Mouse (Mus musculus) limb, embryonic 12.5 days (tissue): Measurements from ENCODE around the gene Olfr1490. TPM values are rescaled to one million over a fixed set of nuclear protein-coding genes. Genes with fewer than 3 reads are reported as not detected.
"Not testable (repeated sequence)": the region's sequence is repeated elsewhere in the genome, so short reads cannot be mapped to it uniquely, and the experiment has no call there.

ENCODE experiments used
- ATAC-seq: fragments of 200-750 bp; cut with Nextera tagmentation; 2 replicates; pipeline ENCODE4 v1.8.0; 2017; ENCODE audit warnings: low read depth, moderate TSS enrichment; ENCODE audit not compliant: insufficient number of reproducible peaks, insufficient read depth, low FRiP score, low TSS enrichment
- H3K27ac ChIP-seq: fragments of 300-500 bp; sonication (generic); 2 replicates; pipeline ENCODE4 v1.5.1; 2016; ENCODE audit warnings: mild to moderate bottlenecking, moderate library complexity
- H3K27me3 ChIP-seq: fragments of 300-500 bp; sonication (generic); 2 replicates; pipeline ENCODE4 v1.6.1; 2016; ENCODE audit warnings: mild to moderate bottlenecking, moderate library complexity
- H3K36me3 ChIP-seq: fragments of 300-500 bp; sonication (generic); 2 replicates; pipeline ENCODE4 v1.6.1; 2016; ENCODE audit warnings: mild to moderate bottlenecking, moderate library complexity
- H3K4me1 ChIP-seq: fragments of 300-500 bp; sonication (generic); replicated peaks from 2 replicates; pipeline ENCODE4 v1.6.1; 2016
- H3K4me2 ChIP-seq: fragments of 300-500 bp; sonication (generic); 2 replicates; pipeline ENCODE4 v1.6.1; 2016; ENCODE audit warnings: mild to moderate bottlenecking, moderate library complexity
- H3K4me3 ChIP-seq: fragments of 300-500 bp; sonication (generic); replicated peaks from 2 replicates; pipeline ENCODE4 v1.5.1; 2016; ENCODE audit warnings: mild to moderate bottlenecking
- H3K9ac ChIP-seq: fragments of 300-500 bp; sonication (generic); replicated peaks from 2 replicates; pipeline ENCODE4 v1.6.1; 2016; ENCODE audit warnings: mild to moderate bottlenecking, moderate library complexity
- H3K9me3 ChIP-seq: fragments of 300-500 bp; sonication (generic); 2 replicates; pipeline ENCODE4 v1.6.1; 2016; ENCODE audit warnings: mild to moderate bottlenecking, moderate library complexity
- WGBS: fragments of 180-500 bp; shearing (Covaris S2); methylation state at CpG from one replicate; pipeline ENCODE4 v1.1.7; 2016; 5-methylcytosine and 5-hydroxymethylcytosine counted together
- microRNA-seq: library from miRNA; unstranded; fragments of <30 nt; microRNA quantifications from one replicate; pipeline ENCODE4, GENCODE M21; 2017
- polyA plus RNA-seq: library from polyadenylated mRNA; unstranded; fragments of >200 nt; fragmentation: Nextera tagmentation; extraction: Ambion mirVana; gene quantifications from 2 replicates; pipeline ENCODE4 v1.2.1, GENCODE M21; 2016

Olfr1490 gene
- not detected in 2 replicates for polyA plus RNA-seq

DNA sequence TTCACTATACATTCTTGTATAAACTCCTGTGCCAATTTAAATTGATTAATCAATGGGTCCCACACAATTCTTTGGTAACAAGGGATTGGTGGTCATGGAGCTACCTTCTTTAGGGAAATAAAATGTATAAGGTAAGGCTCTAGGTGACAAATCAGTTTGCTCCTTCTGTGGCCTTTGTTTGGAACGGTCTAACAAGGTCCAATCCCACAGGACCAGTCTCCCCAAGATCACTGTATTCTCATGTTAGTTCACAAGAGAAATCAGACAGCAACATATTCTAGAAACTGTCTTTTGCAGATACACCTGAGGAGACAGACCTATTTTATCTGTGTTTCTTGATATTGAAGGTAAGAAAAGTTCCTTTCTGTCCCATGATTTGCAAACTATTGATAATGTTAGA is at the start of gene Olfr1490:
TSS of gene Olfr1490 (plus strand) at position 301 of the 400 bp plus-strand sequence.
- Histone ChIP-seq H3K4me1 (no peaks in the 10 kb centered on the region), H3K27ac (no peak within 1 kb of the TSS), H3K27me3 (no peaks in the 10 kb centered on the region), H3K4me3 (no peak within 1 kb of the TSS), H3K9ac (no peak within 1 kb of the TSS), H3K9me3 (0 out of 2 replicates have a peak, but pooled peaks cover 15% of the 10 kb centered on the region), H3K36me3 (no peaks in the 10 kb centered on the region), H3K4me2 (no peak within 1 kb of the TSS)
- ATAC-seq: no peak
- WGBS: 43% methylated on average over 1 of the region's 1 CpGs

DNA sequence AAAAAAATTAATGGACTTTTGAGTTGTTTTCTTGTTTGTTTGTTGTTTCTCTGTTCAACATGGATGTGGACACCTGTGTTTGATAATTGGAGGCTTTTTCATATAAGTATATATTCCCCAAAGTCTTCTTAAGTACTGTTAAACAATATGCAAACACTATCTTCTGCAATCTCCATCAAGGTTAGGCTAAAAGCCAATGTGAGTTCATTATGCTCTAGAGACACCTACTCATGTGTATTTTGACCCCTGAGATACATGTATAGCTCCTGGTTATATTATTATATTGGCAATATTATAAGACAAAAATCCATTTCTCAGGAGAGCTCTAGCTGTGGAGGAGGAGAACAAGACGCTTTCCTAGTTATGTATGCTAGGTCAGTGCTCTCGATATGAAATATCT is 33.8 kb upstream of the Olfr1490 start, which contains the start of gene Olfr1487:
TSS of gene Olfr1487 (plus strand) at position 301 of the 400 bp plus-strand sequence.
- not testable (repeated sequence) for ATAC-seq, H3K36me3 ChIP-seq, H3K4me3 ChIP-seq, H3K27me3 ChIP-seq, H3K4me1 ChIP-seq, H3K27ac ChIP-seq, H3K9ac ChIP-seq, H3K4me2 ChIP-seq
- peaks cover 15% of the 10 kb centered on the region for H3K9me3 ChIP-seq
- WGBS: 89% methylated on average over 2 of the region's 2 CpGs

DNA sequence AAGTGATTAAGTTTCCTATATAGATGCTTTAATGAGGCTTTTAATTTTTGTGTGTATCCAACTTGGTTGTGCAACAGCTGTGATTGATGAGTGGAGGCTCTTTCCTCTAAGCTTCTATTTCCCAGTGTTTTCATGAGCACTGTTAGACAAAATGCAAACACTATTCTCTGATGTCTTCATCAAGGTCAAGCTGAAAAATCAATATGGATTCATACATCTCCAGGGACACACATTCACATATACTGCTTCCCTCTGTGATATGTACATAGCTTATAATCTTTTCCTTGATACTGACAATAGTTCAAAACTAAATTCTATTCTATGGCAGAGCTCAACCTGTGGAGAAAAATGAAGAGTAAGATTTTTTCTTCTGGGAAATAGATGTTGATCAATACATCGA is 19.6 kb upstream of the Olfr1490 start, which contains the start of gene Olfr1489:
TSS of gene Olfr1489 (plus strand) at position 301 of the 400 bp plus-strand sequence.
- Histone ChIP-seq H3K36me3 (no peaks in the 10 kb centered on the region), H3K9ac (no peak within 1 kb of the TSS), H3K27me3 (no peaks in the 10 kb centered on the region), H3K4me3 (no peak within 1 kb of the TSS), H3K9me3 (peaks cover 5% of the 10 kb centered on the region; the same call in 1 of the 2 replicates), H3K4me2 (no peak within 1 kb of the TSS), H3K27ac (no peak within 1 kb of the TSS), H3K4me1 (no peaks in the 10 kb centered on the region)
- 90% methylated on average over 1 of the region's 1 CpGs for WGBS
- no peak for ATAC-seq

DNA sequence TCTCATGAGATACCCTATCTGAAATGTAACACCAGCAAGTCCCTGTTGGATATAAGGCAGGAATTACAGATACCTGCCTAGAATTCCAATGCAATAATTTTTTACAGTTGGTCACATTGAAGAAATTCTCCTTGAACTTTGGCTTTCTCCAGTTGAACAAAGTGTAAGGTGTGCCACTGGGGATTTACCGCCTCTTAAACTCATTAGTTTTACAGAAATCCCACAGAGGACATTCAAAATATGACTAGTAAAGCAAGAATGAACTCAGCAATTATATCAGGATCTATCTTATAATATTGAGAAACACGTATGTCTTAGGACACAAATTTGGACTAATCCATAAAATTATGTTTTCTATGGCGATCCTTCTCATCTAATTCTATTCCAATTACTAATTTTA is 46.1 kb downstream of the Olfr1490 start, which contains the start of gene Olfr1491:
TSS of gene Olfr1491 (plus strand) at position 301 of the 400 bp plus-strand sequence.
- Histone ChIP-seq H3K9ac (no peak within 1 kb of the TSS), H3K4me2 (no peak within 1 kb of the TSS), H3K4me1 (no peaks in the 10 kb centered on the region), H3K9me3 (no peaks in the 10 kb centered on the region), H3K36me3 (no peaks in the 10 kb centered on the region), H3K4me3 (no peak within 1 kb of the TSS), H3K27ac (no peak within 1 kb of the TSS), H3K27me3 (no peaks in the 10 kb centered on the region)
- 82% methylated on average over 3 of the region's 3 CpGs for WGBS
- ATAC-seq: no peak

Small RNAs within 50 kb of the gene (microRNA-seq; reads per million reads assigned to microRNA genes)
- gene Gm23931: not detected

Other genes with a start within 250 kb of the Olfr1490 start
- not detected in 2 replicates for gene Olfr1469, start 243.2 kb upstream of the Olfr1490 start, polyA plus RNA-seq
- gene Olfr1471, start 207.7 kb upstream of the Olfr1490 start, polyA plus RNA-seq: not detected in 2 replicates
- not detected in 2 replicates for gene Olfr1472, start 195.0 kb upstream of the Olfr1490 start, polyA plus RNA-seq
- not detected in 2 replicates for gene Olfr1474, start 181.5 kb upstream of the Olfr1490 start, polyA plus RNA-seq
- not detected in 2 replicates for gene Olfr1475, start 170.9 kb upstream of the Olfr1490 start, polyA plus RNA-seq
- not detected in 2 replicates for gene Olfr1477, start 150.5 kb upstream of the Olfr1490 start, polyA plus RNA-seq
- gene Olfr1480, start 123.2 kb upstream of the Olfr1490 start, polyA plus RNA-seq: not detected in 2 replicates
- gene Olfr1484, start 67.6 kb upstream of the Olfr1490 start, polyA plus RNA-seq: not detected in 2 replicates
- not detected in 2 replicates for gene Olfr1487, start 33.7 kb upstream of the Olfr1490 start, polyA plus RNA-seq
- not detected in 2 replicates for gene Olfr1489, start 19.5 kb upstream of the Olfr1490 start, polyA plus RNA-seq
- gene Olfr1491, start 46.2 kb downstream of the Olfr1490 start, polyA plus RNA-seq: not detected in 2 replicates
- gene Olfr1493-ps1, start 72.2 kb downstream of the Olfr1490 start, polyA plus RNA-seq: not detected in 2 replicates
- gene Olfr1494, start 88.6 kb downstream of the Olfr1490 start, polyA plus RNA-seq: not detected in 2 replicates
- not detected in 2 replicates for gene Olfr1495, start 113.5 kb downstream of the Olfr1490 start, polyA plus RNA-seq
- gene Olfr1496, start 126.8 kb downstream of the Olfr1490 start, polyA plus RNA-seq: not detected in 2 replicates
- not detected in 2 replicates for gene Olfr1497, start 147.1 kb downstream of the Olfr1490 start, polyA plus RNA-seq
- gene Olfr1499, start 168.4 kb downstream of the Olfr1490 start, polyA plus RNA-seq: not detected in 2 replicates
- not detected in 2 replicates for gene Olfr1500, start 179.4 kb downstream of the Olfr1490 start, polyA plus RNA-seq
- gene Olfr1501, start 199.6 kb downstream of the Olfr1490 start, polyA plus RNA-seq: not detected in 2 replicates
- gene Olfr1502, start 210.7 kb downstream of the Olfr1490 start, polyA plus RNA-seq: not detected in 2 replicates
- not detected in 2 replicates for gene Olfr1504, start 246.8 kb downstream of the Olfr1490 start, polyA plus RNA-seq